Mouse (Mus musculus) embryonic facial prominence, embryonic 12.5 days (tissue): ENCODE data around the gene Ugt1a9. TPM values are rescaled to one million over a fixed set of nuclear protein-coding genes. Genes with fewer than 3 reads are reported as not detected.
"Not testable (repeated sequence)": the region's sequence is repeated elsewhere in the genome, so short reads cannot be mapped to it uniquely, and the experiment has no call there.

ENCODE experiments used
- ATAC-seq: fragments of 200-750 bp; cut with Nextera tagmentation; 2 replicates; pipeline ENCODE4 v1.8.0; 2017; ENCODE audit not compliant: insufficient number of reproducible peaks, insufficient read depth, low FRiP score, low TSS enrichment
- H3K27ac ChIP-seq: fragments of 300-500 bp; sonication (generic); 2 replicates; pipeline ENCODE4 v1.5.1; 2016; ENCODE audit warnings: mild to moderate bottlenecking
- H3K27me3 ChIP-seq: fragments of 300-500 bp; sonication (generic); 2 replicates; pipeline ENCODE4 v1.6.1; 2016; ENCODE audit warnings: mild to moderate bottlenecking, moderate library complexity
- H3K36me3 ChIP-seq: fragments of 300-500 bp; sonication (generic); 2 replicates; pipeline ENCODE4 v1.6.1; 2016; ENCODE audit warnings: mild to moderate bottlenecking
- H3K4me1 ChIP-seq: fragments of 300-500 bp; sonication (generic); 2 replicates; pipeline ENCODE4 v1.6.1; 2016
- H3K4me2 ChIP-seq: fragments of 300-500 bp; sonication (generic); replicated peaks from 2 replicates; pipeline ENCODE4 v1.6.1; 2016; ENCODE audit warnings: mild to moderate bottlenecking, moderate library complexity
- H3K4me3 ChIP-seq: fragments of 300-500 bp; sonication (generic); 2 replicates; pipeline ENCODE4 v1.5.1; 2016; ENCODE audit warnings: mild to moderate bottlenecking
- H3K9ac ChIP-seq: fragments of 300-500 bp; sonication (generic); 2 replicates; pipeline ENCODE4 v1.6.1; 2016; ENCODE audit warnings: mild to moderate bottlenecking, moderate library complexity
- H3K9me3 ChIP-seq: fragments of 300-500 bp; sonication (generic); 2 replicates; pipeline ENCODE4 v1.6.1; 2016; ENCODE audit warnings: mild to moderate bottlenecking, moderate library complexity
- WGBS: fragments of 180-500 bp; shearing (Covaris S2); methylation state at CpG from one replicate; pipeline ENCODE4 v1.1.7; 2016; 5-methylcytosine and 5-hydroxymethylcytosine counted together
- polyA plus RNA-seq: library from polyadenylated mRNA; unstranded; fragments of >200 nt; fragmentation: Nextera tagmentation; extraction: Ambion mirVana; gene quantifications from 2 replicates; pipeline ENCODE4 v1.2.1, GENCODE M21; 2016

Ugt1a9 gene
- polyA plus RNA-seq, 1 experiment from 2014 or later: not detected

GRCm38 (mm10) chr1:88109604-88110003 is 39.0 kb downstream of the Ugt1a9 start:
- H3K4me1 ChIP-seq, H3K36me3 ChIP-seq, H3K9ac ChIP-seq, H3K27ac ChIP-seq, H3K9me3 ChIP-seq, H3K27me3 ChIP-seq, ATAC-seq, H3K4me3 ChIP-seq, H3K4me2 ChIP-seq: not testable (repeated sequence)
- WGBS: 68% methylated on average over 2 of the region's 2 CpGs

- not testable (repeated sequence) for H3K27me3 ChIP-seq, H3K9ac ChIP-seq, H3K27ac ChIP-seq, H3K4me2 ChIP-seq, ATAC-seq, H3K36me3 ChIP-seq, H3K4me1 ChIP-seq, H3K4me3 ChIP-seq, H3K9me3 ChIP-seq
- 93% methylated on average over 6 of the region's 6 CpGs for WGBS
These were observed 42.2 kb downstream of the Ugt1a9 start for GRCm38 (mm10) chr1:88112769-88113168.

DNA sequence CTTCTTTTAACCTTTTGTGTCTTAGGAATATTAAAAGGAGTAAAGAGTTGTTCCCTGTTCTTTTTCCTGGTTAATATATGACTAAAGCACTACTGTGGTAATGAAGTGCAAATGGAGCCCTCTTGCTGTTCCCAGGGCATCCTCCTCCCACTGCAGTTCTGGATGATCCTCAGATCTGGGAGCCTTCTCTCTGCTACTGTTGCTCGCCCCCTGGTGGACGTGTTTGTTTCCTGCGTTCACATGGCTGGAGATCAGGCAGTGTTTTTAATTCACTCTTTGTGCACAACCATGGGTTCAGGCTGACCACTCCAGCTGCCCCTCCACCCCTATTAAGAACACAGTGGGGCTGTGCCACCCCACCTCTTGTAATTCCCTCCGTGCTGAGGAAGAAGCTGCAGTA is 50.0 kb downstream of the Ugt1a9 start:
- H3K36me3 ChIP-seq, H3K4me3 ChIP-seq, ATAC-seq, H3K9me3 ChIP-seq, H3K27me3 ChIP-seq, H3K4me1 ChIP-seq, H3K4me2 ChIP-seq, H3K27ac ChIP-seq, H3K9ac ChIP-seq: not testable (repeated sequence)
- WGBS: 10% methylated on average over 4 of the region's 4 CpGs

- ATAC-seq: not testable (repeated sequence)
- WGBS: no CpG with 5 or more reads among the region's 1 CpGs
These were observed 50.9 kb downstream of the Ugt1a9 start for GRCm38 (mm10) chr1:88121521-88121920.

DNA sequence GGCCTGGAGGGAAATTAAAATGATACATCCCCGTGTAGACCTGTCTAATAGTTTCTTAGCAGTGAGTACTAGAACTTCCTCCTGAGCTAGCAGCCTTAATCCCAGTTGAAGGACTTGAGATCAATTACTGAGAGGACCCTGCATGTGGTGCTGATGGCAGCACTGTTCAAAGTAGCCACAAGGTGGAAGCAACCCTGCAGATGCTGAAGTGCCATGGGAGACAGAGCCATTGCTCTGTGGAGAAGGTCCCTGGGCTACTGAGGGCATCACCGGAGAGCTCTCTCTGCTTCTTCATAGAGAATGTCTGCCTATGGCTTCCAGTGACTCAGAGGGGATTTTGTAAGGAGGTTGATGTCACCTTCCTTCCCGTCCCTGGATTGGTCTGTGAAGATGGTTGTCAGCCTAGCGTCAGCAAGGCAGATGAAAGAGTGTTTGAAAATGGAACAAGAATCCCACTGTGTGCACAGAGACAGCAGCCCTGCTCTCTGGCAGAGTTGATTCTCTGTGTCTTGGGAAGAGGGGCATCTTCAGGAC is 55.3 kb downstream of the Ugt1a9 start:
- 71% methylated on average over 4 of the region's 4 CpGs for WGBS
- not testable (repeated sequence) for H3K9me3 ChIP-seq, H3K27me3 ChIP-seq, H3K4me3 ChIP-seq, H3K9ac ChIP-seq, H3K36me3 ChIP-seq, ATAC-seq, H3K4me1 ChIP-seq, H3K4me2 ChIP-seq, H3K27ac ChIP-seq

More at GRCm38 (mm10) chr1:88121521-88121920, 50.9 kb downstream of the Ugt1a9 start:
- H3K4me3 ChIP-seq, H3K9me3 ChIP-seq, H3K4me1 ChIP-seq, H3K27me3 ChIP-seq, H3K9ac ChIP-seq, H3K36me3 ChIP-seq, H3K4me2 ChIP-seq, H3K27ac ChIP-seq: not testable (repeated sequence)

DNA sequence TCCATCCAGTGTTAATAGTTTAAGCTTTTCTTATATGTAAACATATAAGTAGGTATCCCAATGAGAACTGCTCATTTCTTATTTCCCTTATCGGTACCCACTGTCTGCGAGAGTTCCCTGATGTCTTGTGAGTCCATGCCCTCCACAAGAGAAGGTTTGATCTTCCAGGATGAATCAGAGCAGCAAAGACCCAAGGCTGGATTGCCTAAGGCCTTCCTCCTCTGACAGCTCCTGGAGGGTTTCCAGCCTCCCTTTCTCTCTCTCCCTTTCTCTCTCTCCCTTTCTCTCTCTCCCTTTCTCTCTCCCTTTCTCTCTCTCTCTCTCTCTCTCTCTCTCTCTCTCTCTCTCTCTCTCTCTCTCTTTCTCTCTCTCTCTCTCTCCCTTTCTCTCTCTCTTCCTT is 58.5 kb downstream of the Ugt1a9 start:
- H3K36me3 ChIP-seq, H3K4me2 ChIP-seq, H3K9me3 ChIP-seq, H3K27me3 ChIP-seq, H3K4me1 ChIP-seq, H3K4me3 ChIP-seq, ATAC-seq, H3K27ac ChIP-seq, H3K9ac ChIP-seq: not testable (repeated sequence)
- whole genome bisulfite sequencing: 83% methylated on average over 2 of the region's 2 CpGs

GRCm38 (mm10) chr1:88130223-88130622 is 59.6 kb downstream of the Ugt1a9 start:
- not testable (repeated sequence) for H3K36me3 ChIP-seq, H3K9ac ChIP-seq, ATAC-seq, H3K9me3 ChIP-seq, H3K4me1 ChIP-seq, H3K4me2 ChIP-seq, H3K27me3 ChIP-seq, H3K27ac ChIP-seq, H3K4me3 ChIP-seq
- WGBS: 83% methylated on average over 1 of the region's 1 CpGs

- Histone ChIP-seq H3K9ac (no peak overlapping the region), H3K4me3 (no peak overlapping the region), H3K27me3 (no peaks in the 10 kb centered on the region), H3K36me3 (no peaks in the 10 kb centered on the region), H3K4me2 (no peak overlapping the region), H3K9me3 (no peaks in the 10 kb centered on the region), H3K27ac (peak overlapping the region; percentile 38), H3K4me1 (peaks cover 7% of the 10 kb centered on the region; the same call in 1 of the 2 replicates)
- no peak for ATAC-seq
- 48% methylated on average over 3 of the region's 3 CpGs for WGBS
These were observed 63.4 kb downstream of the Ugt1a9 start for GRCm38 (mm10) chr1:88133908-88134456.

DNA sequence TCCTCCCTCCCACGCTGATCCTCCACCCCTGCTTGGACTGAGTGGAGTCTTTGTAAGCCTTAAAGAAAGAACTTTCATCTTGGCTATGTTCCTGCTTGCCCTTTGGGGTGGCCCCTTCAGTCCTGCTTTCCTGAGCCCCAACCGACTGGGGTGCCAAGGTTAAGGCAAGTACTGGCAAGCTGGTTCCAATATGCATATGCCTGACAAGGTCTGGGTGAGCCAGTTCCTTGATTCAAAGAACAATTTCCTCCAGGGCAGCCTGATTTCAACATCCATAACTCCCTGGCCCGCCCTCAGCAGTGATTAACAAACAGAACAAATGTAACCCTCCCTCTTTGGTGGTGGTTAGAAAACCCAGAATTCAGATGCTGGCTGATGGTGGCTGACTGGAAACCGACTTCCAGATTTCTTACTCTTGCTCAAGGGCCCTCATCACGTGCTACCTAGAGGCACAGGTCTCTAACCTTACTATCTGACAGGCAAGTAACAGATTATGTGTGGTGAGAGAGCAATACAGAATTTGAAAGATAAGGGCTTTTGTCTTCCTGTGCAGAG is 63.9 kb downstream of the Ugt1a9 start, which contains the start of gene Ugt1a6a:
Gene Ugt1a6a (plus strand): TSS at position 353 of the 555 bp plus-strand sequence.
- H3K4me1 ChIP-seq: not testable (repeated sequence)
- peak within 1 kb of the TSS; percentile 38 for H3K27ac ChIP-seq
- 41% methylated on average over 5 of the region's 5 CpGs for WGBS

GRCm38 (mm10) chr1:88135229-88135904 is 64.8 kb downstream of the Ugt1a9 start:
- not testable (repeated sequence) for H3K9ac ChIP-seq, H3K36me3 ChIP-seq, H3K9me3 ChIP-seq, H3K4me3 ChIP-seq, H3K4me2 ChIP-seq, H3K27ac ChIP-seq, ATAC-seq, H3K4me1 ChIP-seq, H3K27me3 ChIP-seq
- 87% methylated on average over 6 of the region's 6 CpGs for WGBS

More for the DNA sequence above, 63.9 kb downstream of the Ugt1a9 start, which contains the start of gene Ugt1a6a:
- H3K9me3 ChIP-seq, H3K36me3 ChIP-seq, H3K4me2 ChIP-seq, H3K9ac ChIP-seq, H3K4me3 ChIP-seq, H3K27me3 ChIP-seq: not testable (repeated sequence)
- ATAC-seq: 0 out of 2 replicates have a peak, but pooled peaks have one; percentile 52

DNA sequence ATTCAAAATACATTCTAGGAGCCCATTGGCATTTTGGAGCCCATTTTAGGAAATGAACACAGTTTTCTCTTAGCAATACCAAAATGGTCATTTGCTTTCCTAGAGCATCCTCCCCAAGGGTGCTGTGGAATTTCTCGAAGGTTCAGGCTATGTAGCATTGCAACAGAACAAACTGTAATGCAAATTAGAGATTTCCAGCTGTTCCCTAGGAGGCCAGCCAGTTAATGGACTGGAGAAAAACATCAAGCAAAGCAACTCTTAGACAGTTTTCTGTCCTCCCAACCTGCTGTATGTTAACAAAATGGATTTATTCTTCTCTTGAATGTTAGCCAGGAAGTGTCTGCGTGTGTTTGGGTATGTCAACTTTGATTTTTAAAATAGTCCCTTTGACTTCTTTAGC is 66.0 kb downstream of the Ugt1a9 start:
- Histone ChIP-seq H3K4me3 (no peak overlapping the region), H3K4me1 (peaks cover 7% of the 10 kb centered on the region; the same call in 1 of the 2 replicates)

DNA sequence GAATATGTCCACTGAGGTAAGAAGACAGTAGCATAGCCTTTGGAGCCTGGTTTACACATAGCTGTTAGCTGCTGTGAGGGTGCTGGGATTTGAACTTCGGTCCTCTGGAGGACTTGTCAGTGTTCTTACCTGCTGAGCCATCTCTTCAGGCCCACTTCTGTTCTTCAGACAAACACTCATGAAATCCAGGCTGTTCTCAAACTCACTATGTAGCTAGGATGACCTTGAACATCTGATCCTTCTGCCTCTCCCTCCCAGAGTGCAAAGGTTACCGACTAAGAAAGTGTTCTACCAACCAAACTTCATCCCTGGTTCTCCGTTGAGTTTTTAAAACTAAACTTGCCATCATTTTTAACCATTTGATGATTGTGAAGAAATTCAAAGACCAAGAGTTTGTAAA is 66.7 kb downstream of the Ugt1a9 start:
- 83% methylated on average over 3 of the region's 3 CpGs for WGBS
- no peaks in the 10 kb centered on the region for H3K9me3 ChIP-seq
- no peak for ATAC-seq

More for the DNA sequence above, 66.0 kb downstream of the Ugt1a9 start:
- 71% methylated on average over 2 of the region's 2 CpGs for WGBS
- Histone ChIP-seq H3K36me3 (no peaks in the 10 kb centered on the region), H3K9ac (no peak overlapping the region), H3K4me2 (no peak overlapping the region), H3K27ac (no peak overlapping the region), H3K27me3 (no peaks in the 10 kb centered on the region), H3K9me3 (no peaks in the 10 kb centered on the region)
- ATAC-seq: no peak

More for the DNA sequence above, 66.7 kb downstream of the Ugt1a9 start:
- no peak overlapping the region for H3K4me3 ChIP-seq
- no peak overlapping the region for H3K9ac ChIP-seq
- H3K27me3 ChIP-seq: no peaks in the 10 kb centered on the region
- no peak overlapping the region for H3K4me2 ChIP-seq
- no peak overlapping the region for H3K27ac ChIP-seq
- no peaks in the 10 kb centered on the region for H3K36me3 ChIP-seq
- H3K4me1 ChIP-seq: peaks cover 7% of the 10 kb centered on the region; the same call in 1 of the 2 replicates
